Mouse (Mus musculus) stomach, embryonic 14.5 days (tissue): ENCODE measurements around the gene Svbp. TPM values are rescaled to one million over a fixed set of nuclear protein-coding genes. Genes with fewer than 3 reads are reported as not detected.

Source experiments
- ATAC-seq: fragments of 200-750 bp; cut with Nextera tagmentation; 2 replicates; pipeline ENCODE4 v1.8.0; 2017; ENCODE audit warnings: low read depth, moderate TSS enrichment; ENCODE audit not compliant: insufficient number of reproducible peaks, insufficient read depth, low FRiP score
- H3K27ac ChIP-seq: fragments of 300-500 bp; sonication (generic); 2 replicates; pipeline ENCODE4 v1.5.1; 2014; ENCODE audit warnings: mild to moderate bottlenecking, low read length, moderate library complexity, mixed read lengths
- H3K27me3 ChIP-seq: fragments of 300-500 bp; sonication (generic); 2 replicates; pipeline ENCODE4 v1.6.1; 2014; ENCODE audit warnings: low read length, control low read depth, mixed read lengths; ENCODE audit not compliant: control insufficient read depth, insufficient read depth
- H3K36me3 ChIP-seq: fragments of 300-500 bp; sonication (generic); 2 replicates; pipeline ENCODE4 v1.6.1; 2014; ENCODE audit warnings: mild to moderate bottlenecking, control low read depth, low read length, moderate library complexity, mixed read lengths; ENCODE audit not compliant: control insufficient read depth, insufficient read depth
- H3K4me1 ChIP-seq: fragments of 300-500 bp; sonication (generic); 2 replicates; pipeline ENCODE4 v1.6.1; 2014; ENCODE audit warnings: low read length, control low read depth, mixed read lengths; ENCODE audit not compliant: control insufficient read depth, insufficient read depth
- H3K4me2 ChIP-seq: fragments of 300-500 bp; sonication (generic); replicated peaks from 2 replicates; pipeline ENCODE4 v1.6.1; 2014; ENCODE audit warnings: low read depth, low read length, control low read depth
- H3K4me3 ChIP-seq: fragments of 300-500 bp; sonication (generic); 2 replicates; pipeline ENCODE4 v1.5.1; 2014; ENCODE audit warnings: low read depth, low read length, control low read depth
- H3K9ac ChIP-seq: fragments of 300-500 bp; sonication (generic); replicated peaks from 2 replicates; pipeline ENCODE4 v1.6.1; 2014; ENCODE audit warnings: low read depth, mild to moderate bottlenecking, control low read depth, low read length, moderate library complexity, mixed read lengths
- H3K9me3 ChIP-seq: fragments of 300-500 bp; sonication (generic); 2 replicates; pipeline ENCODE4 v1.6.1; 2016; ENCODE audit warnings: low read depth, low read length, control low read depth; ENCODE audit not compliant: control insufficient read depth
- WGBS: fragments of 180-500 bp; shearing (Covaris S2); extraction: QIAGEN DNeasy Blood & Tissue Kit; methylation state at CpG from one replicate; pipeline ENCODE4 v1.1.7; 2014; 5-methylcytosine and 5-hydroxymethylcytosine counted together
- polyA plus RNA-seq: library from polyadenylated mRNA; unstranded; fragments of >200 nt; fragmentation: Nextera tagmentation; extraction: Ambion mirVana; gene quantifications from 2 replicates; pipeline ENCODE4 v1.2.1, GENCODE M21; 2014

Gene Svbp
- polyA plus RNA-seq, 1 experiment from 2014 or later = 155 TPM

DNA sequence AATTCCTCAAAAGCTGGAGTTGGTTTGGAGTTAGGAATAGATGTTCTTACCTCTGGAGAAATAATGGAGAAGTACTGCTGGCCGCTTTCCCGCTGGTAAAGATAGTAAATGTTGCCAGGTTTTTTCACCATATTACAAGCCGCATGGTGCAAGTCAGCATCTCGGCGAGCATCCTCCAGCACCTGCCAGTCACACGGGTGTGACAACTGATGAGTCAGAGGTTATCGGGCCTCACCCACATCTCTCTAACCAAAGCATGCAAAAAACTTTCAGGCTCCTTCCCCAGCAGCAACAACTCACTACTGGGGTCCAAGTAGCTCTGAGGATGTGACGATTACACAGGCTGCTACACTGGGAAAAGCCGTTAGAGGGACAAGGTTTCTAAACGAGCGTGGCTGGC, 31.6 kb downstream of the Svbp start:
- Histone ChIP-seq H3K4me3 (no peak overlapping the region), H3K4me2 (no peak overlapping the region), H3K27ac (no peak overlapping the region), H3K4me1 (peaks cover 5% of the 10 kb centered on the region; the same call in 1 of the 2 replicates), H3K9ac (no peak overlapping the region), H3K9me3 (no peaks in the 10 kb centered on the region), H3K27me3 (no peaks in the 10 kb centered on the region), H3K36me3 (peaks cover 43% of the 10 kb centered on the region)
- WGBS = 92% methylated on average over 11 of the region's 11 CpGs
- ATAC-seq = no peak

DNA sequence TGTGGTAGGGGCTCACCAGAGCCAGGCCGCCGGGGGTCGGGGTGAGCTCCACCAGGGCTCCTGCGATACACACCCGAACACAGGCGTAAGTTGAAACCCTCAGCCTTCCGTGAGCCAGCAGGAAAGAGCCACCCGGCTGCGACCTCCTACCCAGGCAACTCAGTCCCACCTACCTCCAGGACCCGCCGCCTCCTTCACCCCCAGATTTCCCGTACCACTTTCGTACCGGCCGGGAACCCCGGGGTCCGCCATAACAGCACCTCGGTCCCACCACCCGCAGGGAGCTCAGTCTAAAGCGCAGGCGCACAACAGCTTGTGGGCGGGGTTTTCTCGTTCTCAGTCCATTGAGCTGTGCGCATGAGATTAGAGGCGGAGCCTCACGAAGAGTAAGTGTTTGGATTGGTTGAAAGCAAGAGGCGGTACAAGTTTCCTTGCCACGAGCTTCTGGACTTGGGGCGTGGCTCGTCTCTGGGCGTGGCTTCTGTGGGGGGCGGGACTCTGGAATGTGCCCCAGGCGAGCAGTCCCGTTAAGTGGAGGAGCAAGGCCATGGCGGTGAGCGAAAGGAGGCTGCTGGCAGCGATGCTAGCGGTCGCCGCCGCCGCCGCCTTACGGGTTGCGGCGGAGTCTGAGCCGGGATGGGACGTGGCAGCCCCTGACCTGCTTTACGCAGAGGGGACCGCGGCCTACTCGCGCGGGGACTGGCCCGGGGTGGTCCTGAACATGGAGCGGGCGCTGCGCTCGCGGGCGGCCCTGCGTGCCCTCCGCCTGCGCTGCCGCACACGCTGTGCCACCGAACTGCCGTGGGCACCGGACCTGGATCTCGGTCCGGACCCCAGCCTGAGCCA, 37.5 kb downstream of the Svbp start, which contains the start of the genes AU022252 and P3h1:
TSS of gene AU022252 (minus strand) at position 303 of the 846 bp plus-strand sequence.
TSS of gene P3h1 (plus strand) at position 506 of the 846 bp plus-strand sequence.
- Histone ChIP-seq H3K27ac (peak within 1 kb of the TSS; percentile 48), H3K9ac (peak within 1 kb of the TSS; percentile 72), H3K4me2 (peak within 1 kb of the TSS; percentile 67), H3K27me3 (no peaks in the 10 kb centered on the region), H3K4me1 (peaks cover 6% of the 10 kb centered on the region; the same call in 1 of the 2 replicates), H3K36me3 (peaks cover 13% of the 10 kb centered on the region), H3K9me3 (no peaks in the 10 kb centered on the region), H3K4me3 (peak within 1 kb of the TSS; percentile 71)
- under 1% methylated on average over 67 of the region's 71 CpGs for WGBS
- ATAC-seq = peak; percentile 96

DNA sequence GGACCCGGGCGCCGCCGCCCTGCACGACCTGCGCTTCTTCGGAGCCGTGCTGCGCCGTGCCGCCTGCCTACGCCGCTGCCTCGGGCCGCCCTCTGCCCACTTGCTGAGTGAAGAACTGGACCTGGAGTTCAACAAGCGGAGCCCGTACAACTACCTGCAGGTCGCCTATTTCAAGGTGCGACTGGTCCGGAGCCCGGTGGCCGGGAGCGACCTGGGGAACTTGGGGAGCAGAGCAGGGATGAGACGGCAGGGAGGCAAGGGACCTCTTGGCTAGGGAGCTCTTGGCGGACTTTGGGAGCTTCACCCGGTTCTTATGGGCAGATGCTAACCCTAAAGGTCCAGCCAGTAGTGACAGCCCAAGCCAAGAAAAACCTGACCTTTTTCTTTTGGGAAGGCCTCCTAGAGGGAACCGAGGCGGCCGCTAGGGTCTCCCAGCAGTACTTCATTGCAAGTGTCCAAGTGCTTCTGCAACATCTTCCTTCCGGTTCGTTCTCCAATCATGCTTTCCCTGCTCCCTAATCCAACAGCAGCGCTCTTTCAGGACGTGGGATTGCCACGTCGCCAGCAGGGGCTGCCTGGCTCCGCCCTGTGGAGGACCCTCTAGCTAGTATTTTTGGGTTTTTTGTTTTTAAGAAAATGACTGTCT, 38.3 kb downstream of the Svbp start:
- H3K4me1 ChIP-seq = peaks cover 6% of the 10 kb centered on the region; the same call in 1 of the 2 replicates
- H3K9me3 ChIP-seq = no peaks in the 10 kb centered on the region
- peak overlapping the region; percentile 67 for H3K4me2 ChIP-seq
- WGBS = 0% methylated on average over 34 of the region's 36 CpGs
- H3K4me3 ChIP-seq = peak overlapping the region; percentile 71
- peak overlapping the region; percentile 48 for H3K27ac ChIP-seq
- no peaks in the 10 kb centered on the region for H3K27me3 ChIP-seq
- ATAC-seq = no peak
- H3K36me3 ChIP-seq = peaks cover 7% of the 10 kb centered on the region
- H3K9ac ChIP-seq = peak overlapping the region; percentile 72

GRCm38 (mm10) chr4:119234348-119234747, 39.2 kb downstream of the Svbp start:
- H3K27me3 ChIP-seq = no peaks in the 10 kb centered on the region
- no peak overlapping the region for H3K9ac ChIP-seq
- WGBS = 85% methylated on average over 3 of the region's 3 CpGs
- H3K9me3 ChIP-seq = no peaks in the 10 kb centered on the region
- no peak for ATAC-seq
- H3K36me3 ChIP-seq = peaks cover 5% of the 10 kb centered on the region
- H3K4me2 ChIP-seq = peak overlapping the region; percentile 67
- H3K4me1 ChIP-seq = peaks cover 6% of the 10 kb centered on the region; the same call in 1 of the 2 replicates
- H3K4me3 ChIP-seq = peak overlapping the region; percentile 71; the same call in 1 of the 2 replicates
- H3K27ac ChIP-seq = no peak overlapping the region

GRCm38 (mm10) chr4:119238661-119239060, 43.6 kb downstream of the Svbp start:
- Histone ChIP-seq H3K4me3 (no peak overlapping the region), H3K27me3 (no peaks in the 10 kb centered on the region), H3K9ac (no peak overlapping the region), H3K9me3 (no peaks in the 10 kb centered on the region), H3K27ac (no peak overlapping the region), H3K36me3 (peaks cover 20% of the 10 kb centered on the region), H3K4me1 (no peaks in the 10 kb centered on the region; the same call in 1 of the 2 replicates), H3K4me2 (no peak overlapping the region)
- WGBS = 86% methylated on average over 3 of the region's 3 CpGs
- ATAC-seq = no peak

GRCm38 (mm10) chr4:119239181-119239682, 44.1 kb downstream of the Svbp start:
- 40% methylated on average over 12 of the region's 12 CpGs for WGBS
- Histone ChIP-seq H3K27me3 (no peaks in the 10 kb centered on the region), H3K9me3 (no peaks in the 10 kb centered on the region), H3K4me3 (no peak overlapping the region), H3K36me3 (peaks cover 20% of the 10 kb centered on the region), H3K9ac (no peak overlapping the region; the same call in 1 of the 2 replicates), H3K27ac (no peak overlapping the region), H3K4me2 (no peak overlapping the region), H3K4me1 (no peaks in the 10 kb centered on the region; the same call in 1 of the 2 replicates)
- ATAC-seq = peak; percentile 62; the same call in 1 of the 2 replicates

DNA sequence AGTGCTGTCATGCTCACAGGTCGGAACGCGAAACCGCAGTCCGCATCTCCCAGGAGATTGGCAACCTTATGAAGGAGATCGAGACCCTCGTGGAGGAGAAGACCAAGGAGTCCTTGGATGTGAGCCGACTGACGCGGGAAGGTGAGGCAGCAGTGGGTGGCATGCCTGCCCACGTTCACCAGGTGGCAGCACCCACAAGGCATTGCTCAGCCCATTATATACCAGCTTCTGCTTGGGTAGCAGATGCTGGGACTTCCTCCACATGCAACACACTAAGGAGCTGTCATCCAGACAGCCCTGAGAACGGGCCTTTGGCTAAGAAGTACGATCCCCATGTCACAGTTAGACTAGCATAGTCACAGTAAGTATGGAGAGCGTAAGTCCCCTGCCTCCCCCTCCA, 46.6 kb downstream of the Svbp start:
- H3K9me3 ChIP-seq = no peaks in the 10 kb centered on the region
- no peaks in the 10 kb centered on the region; the same call in 1 of the 2 replicates for H3K4me1 ChIP-seq
- WGBS = 89% methylated on average over 14 of the region's 14 CpGs
- H3K27ac ChIP-seq = no peak overlapping the region
- no peak for ATAC-seq
- H3K4me2 ChIP-seq = no peak overlapping the region
- no peak overlapping the region for H3K9ac ChIP-seq
- H3K4me3 ChIP-seq = no peak overlapping the region
- no peaks in the 10 kb centered on the region for H3K27me3 ChIP-seq
- peaks cover 20% of the 10 kb centered on the region for H3K36me3 ChIP-seq

DNA sequence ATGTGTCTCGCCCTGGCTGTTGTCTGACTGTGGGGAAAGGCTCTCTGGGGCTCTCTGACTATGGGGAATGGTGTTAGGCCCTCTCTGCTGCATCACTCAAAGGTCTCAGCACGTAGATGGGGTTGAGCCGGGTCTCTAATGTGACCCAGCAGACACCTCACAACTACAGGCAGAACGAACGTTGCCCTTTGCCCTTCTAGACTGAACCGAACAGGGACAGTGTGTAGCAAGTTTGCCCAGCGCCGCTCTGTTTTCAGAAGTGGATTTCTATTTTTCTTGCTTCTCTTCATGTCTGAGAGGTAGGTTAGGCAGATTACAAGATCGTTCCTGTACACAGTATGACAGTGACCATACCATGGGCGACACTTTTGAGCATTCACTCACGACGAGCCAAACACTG, 47.5 kb downstream of the Svbp start:
- Histone ChIP-seq H3K36me3 (peaks cover 17% of the 10 kb centered on the region), H3K9me3 (no peaks in the 10 kb centered on the region), H3K4me3 (no peak overlapping the region), H3K27ac (no peak overlapping the region), H3K9ac (no peak overlapping the region), H3K27me3 (no peaks in the 10 kb centered on the region), H3K4me2 (no peak overlapping the region), H3K4me1 (no peaks in the 10 kb centered on the region; the same call in 1 of the 2 replicates)
- 91% methylated on average over 12 of the region's 12 CpGs for WGBS
- ATAC-seq = no peak
